Mouse (Mus musculus) MEL (cell line): ENCODE data around the gene Cort.

ENCODE experiments used
- CHD2 ChIP-seq: IDR thresholded peaks from 2 replicates; pipeline ENCODE4 v1.6.1; 2011; ENCODE audit warnings: low read length, improper control_type of control experiment
- CTCF ChIP-seq, 3 experiments: IDR thresholded peaks in 2 of 3; conservative IDR thresholded peaks in 1 of 3; 2 replicates each; pipeline ENCODE4 v1.5.1; 2011 to 2012; ENCODE audit warnings: low read length in 3 of 3, low read depth in 2 of 3, mild to moderate bottlenecking in 2 of 3, improper control_type of control experiment in 1 of 3, inconsistent platforms in 1 of 3, mixed read lengths in 1 of 3, moderate library complexity in 1 of 3; ENCODE audit not compliant: control insufficient read depth in 1 of 3, insufficient read depth in 1 of 3, poor library complexity in 1 of 3, severe bottlenecking in 1 of 3
- E2F4 ChIP-seq: IDR thresholded peaks from 2 replicates; pipeline ENCODE4 v1.6.1; 2011; ENCODE audit warnings: low read depth, low read length, improper control_type of control experiment, borderline replicate concordance
- JUND ChIP-seq: IDR thresholded peaks from 2 replicates; pipeline ENCODE4 v1.6.1; 2011; ENCODE audit warnings: low read depth, mild to moderate bottlenecking, improper control_type of control experiment, low read length
- MAX ChIP-seq: IDR thresholded peaks from 2 replicates; pipeline ENCODE4 v1.6.1; 2011; ENCODE audit warnings: low read length, improper control_type of control experiment
- MXI1 ChIP-seq: IDR thresholded peaks from 2 replicates; pipeline ENCODE4 v1.6.1; 2011; ENCODE audit warnings: mild to moderate bottlenecking, low read depth, low read length, improper control_type of control experiment
- MYC ChIP-seq: IDR thresholded peaks from 2 replicates; pipeline ENCODE4 v1.6.1; 2011; ENCODE audit warnings: low read depth, mild to moderate bottlenecking, low read length, improper control_type of control experiment, moderate library complexity
- POLR2A ChIP-seq, 2 experiments: IDR thresholded peaks; 2 replicates each; pipeline ENCODE4 v1.6.1; 2011 to 2012; ENCODE audit warnings: low read length in 2 of 2, mild to moderate bottlenecking in 2 of 2, control low read depth in 1 of 2, improper control_type of control experiment in 1 of 2, low read depth in 1 of 2, moderate library complexity in 1 of 2; ENCODE audit not compliant: control insufficient read depth in 1 of 2, insufficient read depth in 1 of 2, poor library complexity in 1 of 2
- POLR2AphosphoS2 ChIP-seq: IDR thresholded peaks from 2 replicates; pipeline ENCODE4 v1.6.1; 2011; ENCODE audit warnings: low read length, improper control_type of control experiment
- POLR2AphosphoS5 ChIP-seq: IDR thresholded peaks from 2 replicates; pipeline ENCODE4 v1.6.1; 2012; ENCODE audit warnings: low read depth, borderline replicate concordance, mild to moderate bottlenecking, inconsistent platforms, low read length, moderate library complexity, mixed read lengths
- USF1 ChIP-seq: IDR thresholded peaks from 2 replicates; pipeline ENCODE4 v1.6.1; 2014; ENCODE audit warnings: low read depth, mild to moderate bottlenecking, inconsistent platforms, low read length, improper control_type of control experiment, moderate library complexity

DNA sequence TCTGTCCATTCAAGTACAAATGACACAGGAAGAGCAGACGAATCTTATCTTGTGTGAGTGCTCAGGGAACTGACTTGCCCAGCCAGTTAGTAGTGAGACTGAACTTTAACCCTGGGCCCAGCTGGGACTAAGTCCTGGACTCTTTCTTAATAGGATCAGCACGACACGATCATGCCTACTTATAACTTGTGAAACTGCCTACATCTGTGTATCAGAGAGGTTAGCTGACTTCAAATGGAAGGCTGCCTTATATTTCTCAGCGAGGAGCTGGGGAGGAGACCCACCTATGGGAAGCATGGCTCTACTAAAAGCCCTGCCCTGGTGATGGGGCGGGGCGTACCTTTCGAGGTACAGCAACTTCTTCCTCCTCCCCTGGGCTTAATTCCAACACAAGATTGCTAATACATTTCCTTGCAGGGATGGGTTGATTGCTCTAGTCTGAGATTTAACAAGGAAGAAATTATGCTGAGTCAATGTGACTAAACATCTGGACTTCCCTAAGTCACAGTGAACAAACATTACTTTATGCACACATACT, 43.9 kb upstream of the Cort start:
- TF ChIP-seq MXI1 (peak; percentile 80; the same call in 1 of the 2 replicates), E2F4 (no peak), POLR2A (IDR thresholded peaks at IDR 0.05; ENCODE audit: control insufficient read depth in 1 of 2, insufficient read depth in 1 of 2, low read depth in 1 of 2, low read length in 2 of 2, poor library complexity in 1 of 2) (peak in 1 of 2 experiments; percentile 50; a peak in 1 of 4 replicates), JUND (no peak), USF1 (no peak; the same call in 1 of the 2 replicates), CHD2 (no peak), POLR2AphosphoS2 (0 out of 2 replicates have a peak, but pooled peaks have one; percentile 32), CTCF (IDR thresholded peaks at IDR 0.05 in 2 of 3, conservative IDR thresholded peaks at IDR 0.05 in 1 of 3; ENCODE audit: control insufficient read depth in 1 of 3, insufficient read depth in 1 of 3, low read depth in 2 of 3, low read length in 3 of 3, poor library complexity in 1 of 3, severe bottlenecking in 1 of 3) (no peak), MYC (peak; percentile 78; the same call in 1 of the 2 replicates), MAX (peak; percentile 52; the same call in 1 of the 2 replicates), POLR2AphosphoS5 (no peak)
